Mouse (Mus musculus) brain, adult 2 months (tissue): ENCODE measurements at regions not wholly inside any gene's neighbourhood (a gene's known extent, or its start where the extent isn't known, plus 50 kb on each side); places are given as distances from the start of the nearest gene placed in this dataset.

ENCODE experiments used
- DNase-seq: peaks from one replicate; pipeline ENCODE4 v3.0.0; 2011; ENCODE audit warnings: low read depth, low spot score

DNA sequence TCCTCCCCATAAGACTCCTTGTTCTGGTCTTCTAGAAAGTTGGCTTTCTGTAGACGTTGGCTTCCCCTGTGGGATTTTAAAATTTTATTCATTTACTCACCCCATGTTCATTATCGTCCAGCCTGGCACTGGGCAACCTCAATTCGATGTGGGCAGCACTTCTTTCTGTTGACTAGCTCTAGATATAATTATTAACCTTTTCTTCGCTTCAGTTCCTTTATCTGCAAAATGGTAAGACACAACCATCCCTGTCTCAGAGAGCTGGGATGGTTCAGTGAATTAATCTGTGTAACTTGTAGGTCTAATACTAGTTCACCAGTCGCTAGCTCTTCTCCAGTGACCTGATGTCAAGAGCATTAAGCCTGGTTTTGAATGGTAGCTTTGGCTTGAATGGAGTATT, 89.9 kb upstream of the Plxnc1 start:
- DNase-seq, result no peak

DNA sequence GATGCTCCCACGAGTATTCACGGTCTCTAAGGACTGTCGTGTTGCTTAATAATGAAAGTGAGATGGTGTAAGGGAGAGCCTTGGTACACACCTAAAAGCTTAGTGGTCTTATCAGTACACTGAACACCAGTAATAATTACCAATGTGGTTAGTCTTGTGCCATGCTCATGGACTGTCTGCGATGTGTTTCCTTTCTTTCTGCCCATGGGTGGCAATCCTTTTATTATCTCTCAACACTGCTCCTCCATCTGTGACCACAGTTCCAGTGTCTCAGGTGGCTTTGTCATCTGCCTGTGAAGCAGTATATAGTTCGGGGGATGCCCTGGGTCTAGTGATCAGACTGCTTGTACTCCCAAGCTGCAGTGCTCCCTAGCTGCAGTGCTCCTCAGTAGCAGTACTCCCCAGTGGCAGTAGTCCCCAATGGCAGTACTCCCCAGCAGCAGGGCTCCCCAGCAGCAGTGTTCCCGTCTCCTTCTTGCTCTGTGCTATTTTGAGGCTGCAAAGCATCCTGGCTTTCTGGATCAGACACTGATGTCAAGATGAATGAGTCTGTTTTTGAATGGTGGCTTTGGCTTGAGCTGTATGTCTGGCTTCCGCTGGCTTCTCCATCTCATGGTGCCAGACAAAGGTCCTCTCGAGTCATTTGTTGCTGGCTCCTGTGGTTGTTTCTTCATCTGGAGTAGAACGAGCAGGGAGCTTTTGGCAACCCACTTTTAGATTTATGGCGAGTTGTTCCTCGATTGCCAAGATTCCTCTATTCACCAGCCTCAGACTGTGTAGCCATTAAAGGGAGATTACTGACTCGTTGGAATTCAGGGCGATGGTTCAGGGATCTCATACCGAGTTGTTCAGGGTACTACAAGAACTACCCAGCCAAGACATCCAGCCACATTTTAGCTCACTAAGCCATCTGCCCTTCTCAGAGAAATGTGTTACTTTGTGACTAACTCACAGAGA, 88.4 kb upstream of the Plxnc1 start:
- DNase-seq, result peak; percentile 52

DNA sequence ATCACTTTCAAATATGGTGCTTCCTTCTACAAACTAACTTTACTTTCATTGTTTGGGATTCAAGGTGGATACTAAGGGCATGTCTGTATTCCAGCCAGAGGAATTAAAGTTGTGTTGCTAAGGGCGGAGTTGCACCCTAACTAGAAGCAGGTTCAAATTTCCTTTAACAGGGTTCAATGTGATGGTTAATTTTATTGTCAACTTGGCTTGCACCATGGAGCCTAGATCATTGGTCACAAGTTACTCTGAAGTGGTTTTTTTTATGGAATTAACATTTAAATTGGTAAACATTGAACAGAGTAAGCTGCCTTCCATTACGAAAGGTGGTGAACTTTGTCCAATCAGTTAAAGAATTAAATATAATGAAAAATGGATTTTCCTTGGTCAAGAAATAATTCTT, 86.7 kb upstream of the Plxnc1 start:
- DNase-seq, result no peak

DNA sequence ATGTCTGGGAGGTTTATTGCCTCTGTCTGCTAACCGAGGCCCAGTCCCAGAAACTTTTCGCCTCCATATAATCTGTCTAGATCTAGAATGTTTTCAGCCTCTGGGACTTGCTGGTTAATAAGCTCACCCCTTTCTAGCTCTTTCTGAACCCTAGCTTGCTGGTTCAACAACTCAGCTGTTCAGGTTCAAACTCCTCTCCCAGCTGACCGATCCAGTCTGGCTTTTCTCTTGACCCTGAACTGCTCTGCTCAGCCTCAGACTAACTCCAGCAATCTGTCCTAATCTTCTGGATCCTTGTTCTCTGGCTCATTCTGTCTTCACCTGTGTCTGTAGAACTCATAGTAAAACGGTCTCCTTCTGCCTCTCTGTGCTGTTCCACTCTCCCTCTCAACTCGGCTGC, 86.2 kb upstream of the Plxnc1 start:
- DNase-seq, result no peak

DNA sequence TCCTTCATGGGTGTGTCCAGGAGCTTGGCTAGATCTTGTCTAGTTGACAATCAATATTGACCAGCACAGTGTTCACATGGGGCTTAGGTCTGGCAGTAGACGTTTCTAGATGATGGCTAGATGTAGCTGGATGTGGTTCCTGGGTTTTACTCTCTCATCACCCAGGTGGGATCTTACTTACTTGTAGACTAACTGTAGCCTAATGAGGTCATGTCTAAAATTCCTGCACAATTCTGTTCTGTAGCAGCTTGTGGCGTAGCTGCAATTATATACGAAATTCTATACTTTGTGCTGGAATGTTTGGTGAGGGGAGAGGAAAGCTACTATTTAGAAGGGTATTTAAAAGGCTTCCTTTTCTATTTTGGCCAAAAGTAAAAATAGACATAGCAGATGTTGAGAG, 84.9 kb upstream of the Plxnc1 start:
- DNase-seq, result no peak

DNA sequence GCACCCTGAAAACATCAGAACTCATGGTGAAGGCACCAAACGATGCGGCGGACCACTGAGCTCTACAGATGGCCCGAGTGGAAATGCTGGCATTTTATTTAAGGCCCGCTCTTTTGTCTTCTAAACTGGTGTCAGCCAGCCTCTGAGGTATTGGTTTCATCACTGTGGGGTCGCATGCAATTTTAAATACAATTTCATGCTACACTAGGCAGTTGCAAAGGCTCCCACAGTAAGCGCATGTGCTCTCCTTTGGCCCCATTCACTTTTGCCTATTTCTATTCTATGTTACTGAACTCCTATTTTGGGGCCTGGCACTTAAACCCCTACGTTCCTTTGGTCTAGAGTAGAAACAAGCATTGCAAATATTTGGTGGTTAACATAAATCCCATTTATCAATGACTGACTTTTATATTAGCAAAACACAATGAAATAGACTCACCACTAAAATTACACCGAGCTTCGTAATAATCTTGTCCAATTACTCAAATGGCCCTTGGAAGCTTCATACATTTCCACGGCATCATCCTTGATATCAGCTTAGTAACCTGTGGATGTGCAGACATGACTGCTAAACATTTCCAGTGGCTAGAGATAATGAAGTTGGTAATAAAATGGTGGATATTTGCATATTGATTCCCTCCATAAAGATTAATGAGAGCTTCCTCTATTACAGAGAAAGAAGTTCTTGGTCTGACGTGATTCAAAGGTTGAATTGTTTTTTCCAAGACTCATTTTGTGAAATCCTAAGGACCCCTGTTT, 81.1 kb upstream of the Plxnc1 start:
- DNase-seq, result no peak

DNA sequence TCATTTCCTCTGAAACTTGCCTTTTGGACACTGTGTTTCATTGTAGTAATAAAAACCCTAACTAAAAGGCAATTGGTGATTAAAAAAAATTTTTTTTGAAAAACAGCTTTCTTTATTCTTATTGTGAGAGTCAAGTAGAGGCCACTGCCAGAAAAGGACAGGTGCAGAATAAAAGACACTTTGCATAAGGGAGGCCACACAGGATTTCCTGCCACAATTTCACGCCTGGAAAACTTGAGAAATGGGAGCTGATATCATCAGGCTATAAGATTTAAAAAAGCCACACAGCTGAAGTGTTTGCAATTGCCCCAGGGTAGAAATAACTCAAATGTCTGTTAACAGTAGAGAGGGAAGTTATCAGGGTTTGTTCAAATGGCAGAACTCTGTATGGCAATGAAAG, 76.6 kb upstream of the Plxnc1 start:
- no peak for DNase-seq

DNA sequence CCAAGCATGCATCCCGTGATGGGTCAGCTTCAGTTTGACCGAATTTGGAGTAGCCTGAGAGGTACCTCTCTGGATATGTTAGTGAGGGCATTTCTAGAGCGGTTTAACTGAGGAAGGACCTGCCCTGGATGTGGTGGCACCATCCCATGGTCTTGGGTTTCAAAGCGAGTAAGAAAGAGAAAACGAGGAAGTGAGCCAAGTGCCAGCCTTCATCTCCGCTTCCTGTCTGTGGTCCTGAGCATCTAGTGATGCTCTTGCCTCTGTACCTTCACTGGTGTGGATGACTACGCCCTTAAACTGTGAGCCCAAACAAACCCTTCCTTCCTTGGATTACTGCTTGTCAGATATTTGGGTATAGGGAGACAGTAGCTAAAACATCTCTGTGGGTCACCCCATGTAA, 72.3 kb upstream of the Plxnc1 start:
- no peak for DNase-seq

DNA sequence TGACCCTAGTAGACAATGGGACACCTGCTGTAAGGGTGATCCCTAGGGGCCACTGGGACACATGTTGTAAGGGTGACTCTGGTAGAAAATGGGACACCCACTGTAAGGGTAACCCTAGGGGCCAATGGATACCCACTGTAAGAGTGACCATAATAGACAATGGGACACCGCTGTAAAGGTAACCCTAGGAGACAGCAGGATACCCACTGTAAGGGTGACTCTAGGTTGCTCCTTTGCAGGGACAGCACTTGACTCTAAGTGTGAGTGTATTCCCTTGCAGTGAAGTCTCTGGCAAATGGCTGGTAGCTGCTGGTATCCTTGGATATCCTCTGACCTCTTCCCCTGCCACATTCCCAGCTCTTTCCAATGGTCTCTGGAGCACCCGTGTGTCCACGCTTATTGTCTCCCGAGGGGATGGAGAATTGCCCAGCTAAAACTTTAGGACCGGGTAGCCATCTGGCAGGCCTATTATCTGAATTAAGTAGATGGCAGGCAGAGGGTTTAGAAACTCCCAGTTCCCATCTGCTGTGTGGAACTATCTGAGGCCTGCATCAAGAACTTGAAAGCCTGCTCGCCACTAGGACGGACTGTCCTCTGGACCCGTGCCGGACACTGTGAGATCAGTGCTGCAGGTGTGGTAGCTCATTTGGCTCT, 70.8 kb upstream of the Plxnc1 start:
- DNase-seq, result peak; percentile 51

DNA sequence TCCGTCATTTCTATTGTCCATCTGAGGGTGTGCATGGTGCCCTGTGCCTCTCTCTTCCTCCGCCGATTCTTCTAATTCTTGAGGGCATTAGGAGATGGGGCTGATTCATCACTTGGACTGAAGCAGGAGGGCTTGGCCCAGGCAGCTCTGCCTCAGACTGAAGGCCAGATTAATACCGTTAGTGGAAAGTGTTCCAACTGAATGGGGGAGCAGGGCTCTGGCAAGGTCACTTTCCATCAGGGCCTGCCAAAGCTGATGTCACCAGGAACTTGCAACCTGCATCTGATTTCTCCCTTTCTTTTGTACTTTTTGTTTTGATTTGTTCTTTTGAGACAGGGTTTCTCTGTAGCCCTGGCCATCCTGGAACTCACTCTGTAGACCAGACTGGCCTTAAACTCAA, 69.3 kb upstream of the Plxnc1 start:
- peak; percentile 54 for DNase-seq

DNA sequence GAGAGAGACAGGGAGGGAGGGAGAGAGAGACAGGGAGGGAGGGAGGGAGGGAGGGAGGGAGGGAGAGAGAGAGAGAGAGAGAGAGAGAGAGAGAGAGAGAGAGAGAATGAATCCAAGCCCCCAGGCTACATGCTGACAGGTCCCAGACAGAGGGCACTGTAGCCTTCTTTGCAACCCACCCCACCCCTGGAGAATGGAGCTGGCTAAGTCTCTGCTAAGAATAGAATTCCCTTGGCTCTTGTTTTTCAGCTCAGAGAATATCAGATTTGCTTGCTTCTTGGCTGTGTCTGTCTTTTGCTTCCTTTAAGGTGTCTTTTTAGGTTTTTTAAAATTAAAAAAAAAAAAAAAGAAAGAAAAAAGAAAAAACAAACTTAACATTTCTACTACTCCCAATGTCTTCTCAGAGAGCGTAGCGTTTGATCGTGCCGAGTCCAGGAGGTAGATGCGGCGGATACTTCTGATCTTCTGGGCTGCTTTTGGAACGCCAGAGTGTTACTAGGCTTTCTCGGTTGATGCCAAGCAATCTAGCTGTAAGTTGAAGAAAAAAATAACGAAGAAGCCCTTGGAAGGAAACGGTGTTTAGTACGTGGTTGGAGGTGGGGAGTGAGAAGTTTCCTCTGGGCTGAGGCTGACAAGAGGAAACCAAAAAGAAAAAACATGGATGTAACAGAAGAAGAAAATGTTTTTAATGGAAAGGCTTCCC, 68.7 kb upstream of the Plxnc1 start:
- DNase-seq, result peak; percentile 52

DNA sequence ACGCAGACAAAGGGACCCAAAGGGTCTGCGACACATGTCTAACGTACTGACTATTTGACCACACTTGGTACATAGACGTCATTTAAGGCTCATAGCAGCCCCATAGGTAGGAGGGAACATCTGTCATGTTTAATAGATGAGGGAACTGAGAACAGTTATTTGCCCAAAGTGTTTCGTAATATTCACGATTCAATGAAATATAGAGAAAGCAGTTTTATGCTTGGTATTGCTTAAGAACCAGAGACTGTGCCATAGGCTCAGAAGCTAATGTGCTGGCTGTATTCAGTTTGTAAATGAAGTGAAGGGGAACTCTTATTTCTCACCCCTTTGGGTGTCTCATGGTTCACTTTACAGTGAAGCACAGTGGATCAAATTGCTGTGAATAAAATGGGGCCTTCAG, 65.7 kb upstream of the Plxnc1 start:
- no peak for DNase-seq

DNA sequence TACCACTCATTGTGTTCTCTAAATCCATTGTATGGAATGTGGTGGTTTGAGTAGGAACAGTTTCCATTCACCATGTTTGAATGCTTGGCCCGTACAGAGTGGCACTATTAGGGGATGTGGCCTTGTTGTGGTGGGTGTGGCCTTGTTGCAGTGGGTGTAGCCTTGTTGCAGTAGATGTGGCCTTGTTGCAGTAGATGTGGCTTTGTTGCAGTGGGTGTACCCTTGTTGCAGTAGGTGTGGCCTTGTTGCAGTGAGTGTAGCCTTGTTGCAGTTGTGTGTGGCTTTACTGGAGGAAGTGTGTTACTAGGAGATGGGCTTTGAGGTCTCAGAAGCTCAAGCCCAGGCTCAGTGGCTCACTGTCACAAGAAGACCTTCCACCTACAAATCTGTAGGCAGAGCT, 64.4 kb upstream of the Plxnc1 start:
- no peak for DNase-seq

DNA sequence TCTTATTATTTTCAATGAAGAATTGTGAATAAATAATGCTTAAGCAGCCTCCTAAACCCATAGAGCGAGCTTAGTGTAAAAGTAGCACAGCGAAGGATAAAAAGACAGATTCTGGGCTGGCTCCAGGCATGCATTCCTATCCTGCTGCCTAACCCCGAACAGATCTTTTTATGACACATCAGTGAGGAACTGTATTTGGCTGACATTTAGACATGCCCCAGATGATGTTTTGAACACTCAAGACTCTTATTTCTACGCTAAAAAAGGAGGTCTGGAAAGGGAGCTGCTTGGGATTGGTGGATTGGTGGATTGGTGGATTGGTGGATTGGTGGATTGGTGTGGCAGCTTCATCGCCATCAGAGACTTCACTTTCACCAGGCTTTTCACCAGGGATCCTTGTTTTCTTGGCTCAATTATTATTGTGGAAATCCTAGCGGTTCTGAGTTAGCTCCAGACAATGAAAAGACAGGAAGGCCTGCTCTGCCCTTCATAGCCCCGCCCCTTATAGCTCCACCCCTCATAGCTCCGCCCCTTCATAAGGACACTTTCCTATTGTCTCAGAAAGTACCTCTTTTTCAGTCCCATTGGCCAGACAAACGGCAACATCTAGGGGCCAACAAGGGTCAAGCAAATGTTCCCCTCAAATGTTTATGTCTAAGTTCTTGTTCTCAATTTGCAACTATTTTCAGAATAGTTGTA, 59.6 kb upstream of the Plxnc1 start:
- DNase-seq, result peak; percentile 62

DNA sequence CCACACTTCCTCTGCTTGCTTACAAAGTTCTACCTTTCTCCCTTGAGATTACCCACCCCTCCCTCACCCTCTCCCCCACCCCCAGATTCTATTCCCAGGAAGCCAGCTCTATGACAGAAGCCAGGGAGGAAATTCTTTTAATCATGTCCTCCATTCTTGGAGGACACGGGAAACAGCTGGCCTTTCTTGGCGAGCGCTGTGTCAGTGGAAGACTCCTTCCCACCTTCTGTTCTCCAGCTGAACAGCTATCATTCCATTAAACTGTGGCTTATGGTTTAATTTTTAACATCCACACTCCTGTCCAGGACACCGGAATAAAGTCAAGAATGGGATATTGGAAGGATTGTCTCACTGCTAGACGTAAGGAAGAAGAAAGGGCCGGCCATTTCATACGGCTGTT, 59.0 kb upstream of the Plxnc1 start:
- peak; percentile 60 for DNase-seq

DNA sequence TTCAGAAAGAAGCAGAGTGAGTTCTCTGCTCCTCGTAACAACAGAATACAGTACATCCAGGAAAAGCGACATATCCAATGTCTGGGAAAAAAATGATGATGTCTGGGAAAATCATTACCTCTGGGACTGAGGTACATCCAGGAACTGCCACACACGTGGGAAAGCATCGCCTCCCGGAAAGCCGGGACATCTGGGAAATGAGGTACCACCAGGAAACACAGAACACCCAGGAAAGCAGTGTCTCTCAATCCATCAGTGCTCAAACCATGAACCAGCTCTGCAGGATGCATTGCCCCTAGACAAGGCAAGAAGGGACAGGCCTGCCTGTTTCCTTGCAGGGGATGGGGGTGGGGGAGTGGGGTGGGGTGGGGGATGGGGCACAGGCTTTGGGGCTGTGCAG, 57.0 kb upstream of the Plxnc1 start:
- DNase-seq, result no peak

DNA sequence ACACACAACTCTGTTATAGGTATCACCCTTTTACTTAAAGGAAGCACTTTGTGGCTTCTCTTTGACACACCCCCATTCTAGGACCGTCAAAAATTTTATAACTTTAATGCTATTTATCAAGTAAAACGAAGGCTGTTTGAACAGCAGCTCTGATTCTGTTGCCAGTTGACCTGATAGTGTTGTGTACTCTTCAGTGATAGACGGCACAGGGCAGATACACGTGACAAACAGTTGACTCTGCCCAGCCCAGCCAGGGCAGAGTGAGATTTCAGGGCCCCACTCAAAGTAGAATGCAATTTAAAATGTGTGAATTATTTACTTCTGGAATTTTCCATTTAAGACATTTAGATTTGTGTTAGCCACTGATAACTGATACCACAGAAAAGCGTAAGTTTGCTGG, 55.1 kb upstream of the Plxnc1 start:
- no peak for DNase-seq
